Mouse (Mus musculus) spleen, adult 18-20 months (tissue): ENCODE measurements around the gene Polr1e.
"Not testable (repeated sequence)": the region's sequence is repeated elsewhere in the genome, so short reads cannot be mapped to it uniquely, and the experiment has no call there.

Experiments
- DNase-seq, 2 experiments: peaks; one replicate each; pipeline ENCODE4 v3.0.0; 2022; ENCODE audit warnings: mixed read lengths in 2 of 2

Gene Polr1e

DNA sequence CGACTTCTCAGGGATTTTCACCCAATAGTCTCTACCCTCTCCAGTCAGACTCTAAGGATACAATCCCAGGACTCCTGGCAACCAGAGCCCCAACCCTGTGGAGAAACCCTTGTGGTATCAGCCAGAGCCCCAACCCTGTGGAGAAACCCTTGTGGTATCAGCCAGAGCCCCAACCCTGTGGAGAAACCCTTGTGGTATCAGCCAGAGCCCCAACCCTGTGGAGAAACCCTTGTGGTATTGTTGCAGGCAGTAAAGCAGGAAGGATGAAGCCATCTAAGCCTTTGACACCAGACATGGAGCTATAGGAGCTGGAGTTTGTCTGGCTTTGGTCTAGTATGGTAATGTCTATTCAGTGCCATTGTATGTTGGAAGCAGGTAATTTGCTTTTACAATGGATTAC is 45.5 kb downstream of the Polr1e start:
- DNase-seq, result not testable (repeated sequence)

DNA sequence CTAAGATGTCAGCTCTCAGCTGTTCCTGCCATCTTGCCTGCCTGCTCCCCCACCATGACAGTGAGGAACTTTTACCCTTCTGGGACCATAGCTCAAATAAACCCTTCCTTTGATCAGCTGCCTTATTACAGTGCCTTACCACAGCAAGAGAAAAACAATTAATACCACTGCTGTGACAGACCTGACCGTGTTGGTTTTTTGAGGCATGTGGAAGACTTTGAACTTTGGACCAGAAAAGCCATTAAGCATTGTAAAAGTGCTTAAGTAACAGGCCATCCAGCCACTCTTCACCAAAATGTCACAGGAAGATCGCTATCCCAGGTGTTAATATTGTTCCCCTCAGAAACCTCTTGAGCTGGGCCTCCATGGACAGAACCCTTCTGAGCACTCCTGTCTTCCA is 46.2 kb downstream of the Polr1e start:
- no peak for DNase-seq

DNA sequence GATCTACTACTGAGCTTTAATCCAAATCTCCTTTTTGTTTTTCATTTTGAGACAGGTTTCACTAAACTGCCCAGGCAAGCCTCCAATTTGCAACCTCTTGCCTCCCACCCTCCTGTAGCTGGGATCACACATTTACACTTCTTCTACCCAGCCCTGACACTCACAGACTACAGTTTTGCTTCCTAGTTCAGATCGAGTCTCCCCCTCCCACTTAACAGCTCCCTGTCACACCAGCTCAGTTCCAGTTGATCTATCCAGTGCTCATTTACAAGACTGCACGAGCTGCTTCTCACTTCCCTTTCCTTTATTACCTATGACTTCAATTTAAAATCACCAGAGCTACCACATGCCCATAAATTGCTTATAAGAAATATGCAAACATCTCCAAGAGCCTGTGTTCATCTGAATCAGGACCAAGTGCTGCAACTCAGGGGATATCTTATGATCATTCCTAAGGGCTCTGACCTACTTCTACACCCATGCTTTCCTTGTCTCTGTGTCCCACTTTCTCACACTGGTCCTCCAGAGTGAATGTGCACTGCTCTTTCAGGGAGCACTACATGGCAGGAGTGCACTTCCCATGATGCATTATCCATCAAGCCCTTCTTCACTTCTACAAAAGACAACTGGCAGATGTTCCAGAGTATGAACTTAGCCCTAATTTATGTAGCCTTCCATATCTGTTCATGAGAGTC is 47.8 kb downstream of the Polr1e start:
- no peak for DNase-seq

DNA sequence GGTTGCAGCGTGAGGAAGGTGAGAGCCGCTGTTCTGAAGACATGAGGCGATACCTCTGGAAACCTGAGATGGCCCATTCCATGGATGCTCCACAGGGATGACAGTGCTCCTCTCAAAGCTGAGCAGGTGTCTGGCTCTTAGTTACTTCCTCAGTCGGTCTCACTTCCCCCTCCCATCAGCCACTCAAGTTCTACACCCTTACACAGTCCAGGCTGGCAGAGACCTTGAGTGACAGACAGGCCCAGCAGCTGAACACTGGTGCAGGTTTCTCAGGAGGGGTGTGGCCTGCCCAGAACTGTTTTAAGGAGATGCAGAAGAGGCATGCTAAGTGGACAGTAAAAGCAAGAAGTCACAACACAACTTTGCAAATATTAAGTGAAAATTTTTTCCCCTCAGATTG is 49.4 kb downstream of the Polr1e start:
- DNase-seq, result peak in 1 of 2 experiments; percentile 18

DNA sequence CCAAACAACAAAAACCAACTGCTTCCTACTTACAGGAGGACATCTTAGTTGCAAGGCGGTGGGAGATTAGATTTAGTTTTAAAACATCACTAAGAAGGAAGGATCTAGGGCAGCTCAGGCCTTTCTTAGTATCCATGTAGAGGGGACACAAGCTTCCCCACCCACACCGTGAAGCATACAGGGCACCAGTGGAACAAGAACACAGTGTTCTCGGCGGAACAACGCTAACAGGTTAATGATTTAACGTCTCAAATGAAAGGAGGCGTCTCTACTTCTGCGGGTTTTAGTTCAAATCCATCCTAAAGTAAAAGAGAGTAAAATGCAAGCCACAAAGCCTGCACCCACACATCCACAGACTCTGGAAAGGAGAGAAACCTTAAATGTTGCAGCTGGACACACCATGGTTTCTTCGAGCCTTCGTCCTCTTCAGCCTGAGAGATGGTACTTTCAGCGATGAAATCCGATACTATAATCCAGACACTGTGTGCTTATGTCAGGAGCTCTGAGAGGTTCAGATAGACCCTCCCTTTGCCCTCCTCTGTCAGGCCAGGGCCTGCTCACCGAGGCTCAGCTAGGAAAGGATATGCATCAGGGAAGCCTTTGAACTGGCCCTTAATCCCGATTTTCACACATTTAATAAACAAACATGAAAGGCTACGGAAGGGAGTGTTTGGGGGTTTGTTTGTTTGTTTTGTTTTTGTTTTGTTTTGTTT is 54.0 kb downstream of the Polr1e start:
- no peak for DNase-seq

DNA sequence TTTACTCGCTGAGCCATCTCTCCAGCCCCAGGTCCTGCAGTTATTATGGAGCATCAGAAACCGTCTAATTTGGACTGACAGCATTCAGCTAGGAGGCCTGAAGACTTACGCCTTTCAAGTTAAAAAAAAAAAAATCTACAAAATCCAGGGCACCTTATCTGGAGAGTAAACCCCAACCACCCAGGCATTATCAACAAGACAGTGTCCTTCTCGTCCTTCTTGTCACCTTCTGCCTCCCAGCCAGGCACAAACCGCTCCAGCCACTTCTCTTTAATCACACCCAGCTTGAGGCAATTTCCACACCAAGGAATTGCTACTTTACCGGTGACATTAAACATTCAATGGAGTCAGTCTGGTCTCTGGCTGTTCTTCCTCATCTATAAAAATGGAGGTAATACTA is 55.2 kb downstream of the Polr1e start:
- DNase-seq, result no peak

DNA sequence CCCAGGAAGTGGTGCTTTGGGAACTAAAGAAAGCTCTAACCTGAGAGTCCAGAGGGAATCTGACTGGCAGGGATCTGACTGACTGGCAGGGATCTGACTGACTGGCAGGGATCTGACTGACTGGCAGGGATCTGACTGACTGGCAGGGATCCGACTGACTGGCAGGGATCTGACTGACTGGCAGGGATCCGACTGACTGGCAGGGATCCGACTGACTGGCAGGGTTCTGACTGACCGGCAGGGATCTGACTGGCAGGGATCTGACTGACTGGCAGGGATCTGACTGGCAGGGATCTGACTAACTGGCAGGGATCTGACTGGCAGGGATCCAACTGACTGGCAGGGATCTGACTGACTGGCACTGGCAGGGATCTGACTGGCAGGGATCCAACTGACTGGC is 62.7 kb downstream of the Polr1e start:
- DNase-seq, result not testable (repeated sequence)

DNA sequence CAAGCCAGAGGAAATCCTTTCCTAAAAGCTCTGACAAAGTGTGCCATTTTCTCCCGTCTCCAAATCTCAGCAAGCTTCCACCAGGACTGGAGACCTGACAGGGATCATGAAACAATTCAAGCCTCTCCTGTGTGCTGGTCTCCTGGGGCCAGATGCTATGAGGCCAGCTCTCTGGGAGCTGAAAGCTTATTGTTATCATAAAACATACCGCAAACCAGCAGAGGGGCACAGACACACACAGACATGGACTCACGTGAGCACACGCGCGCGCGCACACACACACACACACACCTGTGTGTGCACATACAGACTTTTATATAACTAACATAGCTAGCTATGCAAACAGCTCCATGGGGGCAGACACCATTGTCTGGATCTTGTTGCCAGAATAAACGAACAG is 64.6 kb downstream of the Polr1e start:
- no peak for DNase-seq

DNA sequence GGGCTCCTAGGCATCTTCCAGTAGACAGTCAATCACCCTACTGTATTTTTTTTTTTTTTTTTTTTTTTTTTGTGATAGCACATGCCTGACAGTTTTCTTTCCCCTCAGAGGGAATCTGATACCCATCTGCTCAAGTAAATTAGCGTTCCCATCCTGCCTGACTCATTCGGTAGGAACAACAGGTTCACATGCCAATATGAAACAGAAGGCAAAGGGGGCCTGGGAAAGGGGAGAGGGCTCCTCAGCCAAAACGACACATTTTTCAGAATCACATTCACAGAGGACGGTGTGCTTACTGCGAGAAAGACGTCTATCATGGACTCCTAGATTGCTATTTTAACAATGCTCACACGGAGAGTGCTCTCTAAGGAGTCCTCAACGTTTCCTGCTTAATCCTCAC is 65.1 kb downstream of the Polr1e start:
- no peak for DNase-seq

DNA sequence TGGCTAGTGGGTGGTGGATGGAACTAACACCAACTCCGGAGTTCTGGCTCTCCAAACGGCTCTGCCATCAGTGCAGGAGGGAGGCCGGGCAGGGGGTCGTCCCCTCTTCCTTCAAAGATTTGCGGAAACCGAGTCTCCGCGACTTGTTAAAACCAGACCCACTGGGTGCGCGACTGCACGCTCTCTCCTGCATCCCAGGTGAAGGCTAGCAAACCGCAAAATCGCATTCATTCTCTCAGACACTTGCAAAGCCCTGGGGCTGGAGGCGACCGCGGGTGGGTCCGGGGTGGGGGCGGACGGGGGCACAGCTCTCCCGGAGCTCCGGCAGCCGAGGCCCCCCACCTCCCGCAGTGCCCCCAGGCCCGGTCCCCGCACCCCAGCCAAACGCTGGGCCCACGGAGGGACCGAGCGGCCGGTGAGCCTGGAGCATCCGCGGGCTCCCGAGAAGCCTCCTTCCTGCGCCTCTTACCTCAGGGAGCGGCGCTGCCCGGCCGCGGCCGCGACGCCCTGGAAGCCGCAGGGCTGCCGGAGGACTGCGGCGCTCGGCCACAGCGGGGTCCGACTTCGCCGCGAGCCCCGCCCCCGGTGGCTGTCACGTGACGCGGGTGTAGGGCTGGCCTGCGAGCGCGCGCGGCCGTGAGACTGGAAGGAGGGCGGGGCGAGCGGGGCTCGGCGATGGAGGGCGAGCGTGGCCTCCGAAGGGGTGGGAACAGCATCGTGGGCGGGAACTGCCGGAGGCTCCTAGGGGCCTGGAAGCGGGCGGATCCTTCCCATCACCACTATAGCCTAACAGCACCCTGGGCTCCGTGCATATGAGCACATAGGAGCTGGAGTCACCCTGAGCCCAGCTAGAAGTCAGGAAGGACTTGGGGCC is 65.9 kb downstream of the Polr1e start, which contains the start of gene Fbxo10:
Gene Fbxo10, minus strand, starts transcription at position 584 of the 874 bp plus-strand sequence.
- peak; percentile 83 to 92 for DNase-seq

DNA sequence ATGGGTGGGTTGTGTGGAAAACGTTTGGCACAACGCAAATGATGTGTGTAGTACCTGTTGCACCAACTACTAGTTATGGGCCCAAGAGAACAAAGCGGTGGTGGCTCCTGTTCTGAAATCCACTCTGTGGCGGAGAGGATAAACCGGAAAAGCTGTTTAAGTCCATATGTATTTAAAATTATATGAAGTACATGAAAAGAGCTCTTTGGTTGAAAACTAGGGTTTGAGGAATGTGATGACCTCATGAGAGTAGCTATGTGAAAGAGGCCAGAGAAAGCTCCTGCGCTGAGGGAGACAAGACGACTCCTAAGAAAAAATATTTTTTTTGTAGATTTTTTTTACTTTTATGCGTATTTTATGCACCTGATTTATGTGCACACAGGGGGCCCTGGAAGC is 66.5 kb downstream of the Polr1e start:
- no peak for DNase-seq
